In genomic region chr2:31092939-31093338, GRCm38 (mm10) we compare ENCODE assay signal across 19 mouse cellular contexts.
"Had no signal": no experiment of that assay in that cellular context is flagged by ENCODE, and none has a peak within 500 bp of the region (broad histone marks: within the 10 kb centered on the region; RNA-seq: fewer than 3 reads in every experiment).

No protein-coding gene starts in this region.

- H3K36me3 ChIP-seq: midbrain, embryonic 12.5 days; neural tube, embryonic 15.5 days had no signal

- H3K4me2 ChIP-seq: lung, embryonic 14.5 days; midbrain, embryonic 12.5 days; neural tube, embryonic 13.5 days; neural tube, embryonic 15.5 days had no signal

- H3K27me3 ChIP-seq: midbrain, embryonic 12.5 days; neural tube, embryonic 13.5 days; neural tube, embryonic 15.5 days had no signal

- ATAC-seq: midbrain, embryonic 16.5 days had no signal

- H3K4me3 ChIP-seq: midbrain, embryonic 10.5 days; midbrain, embryonic 12.5 days; myocyte; neural tube, embryonic 13.5 days; neural tube, embryonic 15.5 days had no signal

- H3K27ac ChIP-seq: liver, embryonic 14.5 days; midbrain, embryonic 10.5 days; midbrain, embryonic 12.5 days; neural tube, embryonic 13.5 days; neural tube, embryonic 15.5 days had no signal

- DNase-seq: lung, adult 18-20 months; lung, embryonic 14.5 days; lung, postnatal 4 days; midbrain, embryonic 14.5 days; retina, postnatal 1 day; right cerebral cortex, adult 18-20 months; right cerebral cortex, postnatal 25 days; right cerebral cortex, postnatal 4 days; spleen, adult 18-20 months; thymus, adult 18-20 months; thymus, postnatal 14 days; thymus, postnatal 36 days had no signal

- H3K9ac ChIP-seq: liver, embryonic 14.5 days; lung, embryonic 14.5 days; midbrain, embryonic 12.5 days; neural tube, embryonic 13.5 days; neural tube, embryonic 15.5 days had no signal

- H3K9me3 ChIP-seq: midbrain, embryonic 10.5 days; midbrain, embryonic 12.5 days; neural tube, embryonic 13.5 days; neural tube, embryonic 15.5 days had no signal
